Mouse (Mus musculus): Measurements from ENCODE around the gene 4930518I15Rik.
A peak's percentile ranks its signal among the peaks of the same experiment; 100 is the strongest.
"Not testable (repeated sequence)": the region's sequence is repeated elsewhere in the genome, so short reads cannot be mapped to it uniquely, and the experiment has no call there.

Gene 4930518I15Rik

GRCm38 (mm10) chr2:156843331-156843730, 14.4 kb downstream of the 4930518I15Rik start:
- no peak for DNase-seq (ENCODE audit: low spot score in 2 of 2)

GRCm38 (mm10) chr2:156842711-156843110, 15.0 kb downstream of the 4930518I15Rik start:
- no peak for DNase-seq (ENCODE audit: low spot score in 2 of 2)

- DNase-seq (ENCODE audit: low spot score in 2 of 2) = no peak
Observed at GRCm38 (mm10) chr2:156841841-156842706, 15.7 kb downstream of the 4930518I15Rik start.

GRCm38 (mm10) chr2:156841028-156841840, 16.5 kb downstream of the 4930518I15Rik start:
- peak in 1 of 2 experiments; percentile 26 for DNase-seq (ENCODE audit: low spot score in 2 of 2)

- DNase-seq (ENCODE audit: low spot score in 2 of 2) = no peak
Observed at GRCm38 (mm10) chr2:156840301-156841027, 17.3 kb downstream of the 4930518I15Rik start.

GRCm38 (mm10) chr2:156839319-156840191, 18.2 kb downstream of the 4930518I15Rik start, which contains the start of gene Tgif2:
TSS of gene Tgif2 (plus strand) at chr2:156840007.
- DNase-seq (ENCODE audit: low spot score in 2 of 2) = no peak

GRCm38 (mm10) chr2:156838839-156839238, 18.9 kb downstream of the 4930518I15Rik start:
- DNase-seq (ENCODE audit: low spot score in 2 of 2) = no peak

GRCm38 (mm10) chr2:156834336-156834735, 23.4 kb downstream of the 4930518I15Rik start:
- DNase-seq (ENCODE audit: low spot score in 2 of 2) = no peak

GRCm38 (mm10) chr2:156825128-156825527, 32.6 kb downstream of the 4930518I15Rik start:
- not testable (repeated sequence) for DNase-seq (ENCODE audit: low spot score in 2 of 2)

GRCm38 (mm10) chr2:156816116-156816515, 41.6 kb downstream of the 4930518I15Rik start:
- DNase-seq (ENCODE audit: low spot score in 2 of 2) = no peak

- DNase-seq (ENCODE audit: low spot score in 2 of 2) = no peak
Observed at GRCm38 (mm10) chr2:156815412-156815811, 42.3 kb downstream of the 4930518I15Rik start.

- DNase-seq (ENCODE audit: low spot score in 2 of 2) = no peak
Observed at GRCm38 (mm10) chr2:156814893-156815292, 42.9 kb downstream of the 4930518I15Rik start.

- DNase-seq (ENCODE audit: low spot score in 2 of 2) = no peak
Observed at GRCm38 (mm10) chr2:156814344-156814801, 43.4 kb downstream of the 4930518I15Rik start.

- DNase-seq (ENCODE audit: low spot score in 2 of 2) = no peak
Observed at GRCm38 (mm10) chr2:156811556-156811955, 46.2 kb downstream of the 4930518I15Rik start.

GRCm38 (mm10) chr2:156810716-156811115, 47.0 kb downstream of the 4930518I15Rik start:
- no peak for DNase-seq (ENCODE audit: low spot score in 2 of 2)

- DNase-seq (ENCODE audit: low spot score in 2 of 2) = peak; percentile 50 to 56
Observed at GRCm38 (mm10) chr2:156809579-156809978, 48.2 kb downstream of the 4930518I15Rik start.

- DNase-seq (ENCODE audit: low spot score in 2 of 2) = no peak
Observed at GRCm38 (mm10) chr2:156806886-156807285, 50.9 kb downstream of the 4930518I15Rik start.
